9 mouse cellular contexts compared by ENCODE assay signal in genomic region chr10:81302781-81303218, GRCm38 (mm10). TPM values are rescaled to one million over a fixed set of nuclear protein-coding genes. Genes with fewer than 3 reads are reported as not detected.
DNase-seq lines count a peak whose midpoint lies in the region; ATAC-seq and TF ChIP-seq lines count a peak whose summit lies in the region.
"Had no signal": no experiment of that assay in that cellular context is flagged by ENCODE, and none has a peak within 500 bp of the region (broad histone marks: within the 10 kb centered on the region; RNA-seq: fewer than 3 reads in every experiment).

No protein-coding gene starts in this region.

- H3K36me3 ChIP-seq in hindbrain, embryonic 15.5 days = peaks cover 16% of the 10 kb centered on the region
- peaks cover 15% of the 10 kb centered on the region for H3K36me3 ChIP-seq in hindbrain, embryonic 16.5 days (ENCODE audit: control insufficient read depth, insufficient read depth, low read length)
- peaks cover 23% of the 10 kb centered on the region for H3K36me3 ChIP-seq in forebrain, embryonic 14.5 days (ENCODE audit: control insufficient read depth, insufficient read depth, low read length)

- no peak for DNase-seq in forebrain, embryonic 14.5 days (ENCODE audit: low spot score)
- DNase-seq in left cerebral cortex, postnatal 25 days (ENCODE audit: low spot score in 2 of 2) = peak; percentile 72 to 91
- peak; percentile 71 for DNase-seq in right cerebral cortex, postnatal 25 days
- DNase-seq in adrenal gland, postnatal 4 days (ENCODE audit: low spot score in 2 of 2) = no peak
- DNase-seq in gastrocnemius, postnatal 36 days = no peak

- TF ChIP-seq POLR2A in bone marrow macrophage, adult 2 months (IDR thresholded peaks at IDR 0.05; ENCODE audit: borderline replicate concordance, low read depth, low read length) = no peak

- no peak overlapping the region for H3K4me3 ChIP-seq in hindbrain, embryonic 15.5 days
- no peak overlapping the region for H3K4me3 ChIP-seq in hindbrain, embryonic 16.5 days (ENCODE audit: low read length)
- 0 out of 2 replicates have a peak overlapping the region, but pooled peaks have one; percentile 4 for H3K4me3 ChIP-seq in bone marrow macrophage, adult 2 months (ENCODE audit: insufficient read depth, low read length)
- H3K4me3 ChIP-seq in forebrain, embryonic 14.5 days (ENCODE audit: low read depth, low read length) = no peak overlapping the region

- no peaks in the 10 kb centered on the region for H3K9me3 ChIP-seq in hindbrain, embryonic 15.5 days
- H3K9me3 ChIP-seq in hindbrain, embryonic 16.5 days (ENCODE audit: control insufficient read depth, low read length) = no peaks in the 10 kb centered on the region
- H3K9me3 ChIP-seq in forebrain, embryonic 14.5 days (replicated peaks; ENCODE audit: control insufficient read depth, low read length) = no peaks in the 10 kb centered on the region

- no peak overlapping the region for H3K9ac ChIP-seq in hindbrain, embryonic 15.5 days
- no peak overlapping the region for H3K9ac ChIP-seq in hindbrain, embryonic 16.5 days (ENCODE audit: low read depth, low read length)
- H3K9ac ChIP-seq in forebrain, embryonic 14.5 days (ENCODE audit: low read length) = peak overlapping the region; percentile 32; the same call in 1 of the 2 replicates

- H3K4me2 ChIP-seq in hindbrain, embryonic 15.5 days = 0 out of 2 replicates have a peak overlapping the region, but pooled peaks have one; percentile 3
- no peak overlapping the region for H3K4me2 ChIP-seq in hindbrain, embryonic 16.5 days (ENCODE audit: low read length)
- no peak overlapping the region for H3K4me2 ChIP-seq in forebrain, embryonic 14.5 days (ENCODE audit: low read length)

- no peak for ATAC-seq in hindbrain, embryonic 15.5 days (ENCODE audit: low FRiP score, low read depth)
- ATAC-seq in hindbrain, embryonic 16.5 days = no peak
- ATAC-seq in forebrain, embryonic 14.5 days = no peak
- ATAC-seq: Patski had no signal

- peaks cover 25% of the 10 kb centered on the region for H3K4me1 ChIP-seq in hindbrain, embryonic 15.5 days (replicated peaks)
- peaks cover 23% of the 10 kb centered on the region for H3K4me1 ChIP-seq in hindbrain, embryonic 16.5 days (ENCODE audit: control insufficient read depth, insufficient read depth, low read depth, low read length)
- H3K4me1 ChIP-seq in bone marrow macrophage, adult 2 months (ENCODE audit: control insufficient read depth, insufficient read depth, low read length) = peaks cover 61% of the 10 kb centered on the region
- no peaks in the 10 kb centered on the region for H3K4me1 ChIP-seq in forebrain, embryonic 14.5 days (ENCODE audit: control insufficient read depth, insufficient read depth, low read length)

- H3K27me3 ChIP-seq in hindbrain, embryonic 15.5 days = no peaks in the 10 kb centered on the region
- no peaks in the 10 kb centered on the region for H3K27me3 ChIP-seq in hindbrain, embryonic 16.5 days (replicated peaks; ENCODE audit: control insufficient read depth, insufficient read depth, low read length)
- no peaks in the 10 kb centered on the region for H3K27me3 ChIP-seq in forebrain, embryonic 14.5 days (replicated peaks; ENCODE audit: control insufficient read depth, insufficient read depth, low read length)
- H3K27me3 ChIP-seq: Patski had no signal

- no peak for TF ChIP-seq CTCF in bone marrow macrophage, adult 2 months (IDR thresholded peaks at IDR 0.05; ENCODE audit: low read depth, low read length)

- no peak overlapping the region for H3K27ac ChIP-seq in hindbrain, embryonic 15.5 days (replicated peaks)
- no peak overlapping the region for H3K27ac ChIP-seq in hindbrain, embryonic 16.5 days (ENCODE audit: low read depth, low read length)
- H3K27ac ChIP-seq in bone marrow macrophage, adult 2 months (ENCODE audit: insufficient read depth, low read depth, low read length) = peak overlapping the region; percentile 24; the same call in 1 of the 2 replicates
- H3K27ac ChIP-seq in forebrain, embryonic 14.5 days (ENCODE audit: low read depth, low read length) = no peak overlapping the region

- WGBS in hindbrain, embryonic 15.5 days = 74% methylated on average over 14 of the region's 14 CpGs
- 74% methylated on average over 14 of the region's 14 CpGs for WGBS in hindbrain, embryonic 16.5 days
- WGBS in forebrain, embryonic 14.5 days = 64% methylated on average over 14 of the region's 14 CpGs

- intact Hi-C loops in left cerebral cortex, postnatal 25 days (cut with DNase I) = no loop called here
- intact Hi-C loops in gastrocnemius, postnatal 36 days (cut with DNase I) = no loop called here

RNA-seq across cellular contexts. Expression of gene Pip5k1c, which starts 10.0 kb away (rescaled TPM):
- 130 and 151 TPM in 2 replicates for polyA plus RNA-seq in hindbrain, embryonic 15.5 days (2015; fragmentation: Nextera tagmentation; extraction: Ambion mirVana)
- 128 and 144 TPM in 2 replicates for polyA plus RNA-seq in hindbrain, embryonic 16.5 days (2015; fragmentation: Nextera tagmentation; extraction: Ambion mirVana)
- 90.9 and 106 TPM in 2 replicates for polyA plus RNA-seq in bone marrow macrophage, adult 2 months (2012; ENCODE audit: insufficient read depth, insufficient read length, missing spikeins)
- 76.4 and 114 TPM in 2 replicates for polyA plus RNA-seq in forebrain, embryonic 14.5 days (2014; fragmentation: Nextera tagmentation; extraction: Ambion mirVana)
- 100 to 1,000 TPM; 402 to 420 TPM for total RNA-seq in left cerebral cortex, postnatal 25 days (2021)
- 10 to 100 TPM; 65.2 to 71.1 TPM for total RNA-seq in adrenal gland, postnatal 4 days (2021)
- total RNA-seq in gastrocnemius, postnatal 36 days (2021) = 10 to 100 TPM; 21.4 to 23.2 TPM

RNA-seq across cellular contexts. Expression of gene Tjp3, which starts 11.4 kb away (rescaled TPM):
- 5.9 and 6.2 TPM in 2 replicates for polyA plus RNA-seq in hindbrain, embryonic 15.5 days (2015; fragmentation: Nextera tagmentation; extraction: Ambion mirVana)
- polyA plus RNA-seq in hindbrain, embryonic 16.5 days (2015; fragmentation: Nextera tagmentation; extraction: Ambion mirVana) = 5.3 and 6.4 TPM in 2 replicates
- polyA plus RNA-seq in bone marrow macrophage, adult 2 months (2012; ENCODE audit: insufficient read depth, insufficient read length, missing spikeins) = 9.2 and 9.8 TPM in 2 replicates
- polyA plus RNA-seq in forebrain, embryonic 14.5 days (2014; fragmentation: Nextera tagmentation; extraction: Ambion mirVana) = 4.8 and 7.0 TPM in 2 replicates
- total RNA-seq in left cerebral cortex, postnatal 25 days (2021) = under 1 TPM; 0.23 to 0.30 TPM
- total RNA-seq in adrenal gland, postnatal 4 days (2021) = 1 to 10 TPM; 1.8 to 3.1 TPM
- total RNA-seq in gastrocnemius, postnatal 36 days (2021) = not detected

RNA-seq across cellular contexts. Expression of gene Cactin, which starts 18.1 kb away (rescaled TPM):
- 33.8 and 35.1 TPM in 2 replicates for polyA plus RNA-seq in hindbrain, embryonic 15.5 days (2015; fragmentation: Nextera tagmentation; extraction: Ambion mirVana)
- 26.3 and 30.6 TPM in 2 replicates for polyA plus RNA-seq in hindbrain, embryonic 16.5 days (2015; fragmentation: Nextera tagmentation; extraction: Ambion mirVana)
- 18.1 and 18.2 TPM in 2 replicates for polyA plus RNA-seq in bone marrow macrophage, adult 2 months (2012; ENCODE audit: insufficient read depth, insufficient read length, missing spikeins)
- 16.8 and 22.2 TPM in 2 replicates for polyA plus RNA-seq in forebrain, embryonic 14.5 days (2014; fragmentation: Nextera tagmentation; extraction: Ambion mirVana)
- 10 to 100 TPM; 27.8 to 28.4 TPM for total RNA-seq in left cerebral cortex, postnatal 25 days (2021)
- 10 to 100 TPM; 43.8 to 44.4 TPM for total RNA-seq in adrenal gland, postnatal 4 days (2021)
- total RNA-seq in gastrocnemius, postnatal 36 days (2021) = 10 to 100 TPM in 1 of 2 experiments, 1 to 10 TPM in 1; 7.6 to 10.2 TPM

RNA-seq across cellular contexts. Expression of gene Tbxa2r, which starts 25.7 kb away (rescaled TPM):
- polyA plus RNA-seq in hindbrain, embryonic 15.5 days (2015; fragmentation: Nextera tagmentation; extraction: Ambion mirVana) = 4.7 and 5.2 TPM in 2 replicates
- polyA plus RNA-seq in hindbrain, embryonic 16.5 days (2015; fragmentation: Nextera tagmentation; extraction: Ambion mirVana) = 5.4 and 6.3 TPM in 2 replicates
- polyA plus RNA-seq in bone marrow macrophage, adult 2 months (2012; ENCODE audit: insufficient read depth, insufficient read length, missing spikeins) = not detected in 2 replicates
- polyA plus RNA-seq in forebrain, embryonic 14.5 days (2014; fragmentation: Nextera tagmentation; extraction: Ambion mirVana) = 2.9 and 4.1 TPM in 2 replicates
- 1 to 10 TPM; 1.2 to 1.4 TPM for total RNA-seq in left cerebral cortex, postnatal 25 days (2021)
- total RNA-seq in adrenal gland, postnatal 4 days (2021) = 10 to 100 TPM; 27.3 to 30.6 TPM
- under 1 TPM; 0.87 to 0.99 TPM for total RNA-seq in gastrocnemius, postnatal 36 days (2021)
- polyA plus RNA-seq: Patski had no signal

RNA-seq across cellular contexts. Expression of gene Apba3, which starts 36.0 kb away (rescaled TPM):
- polyA plus RNA-seq in hindbrain, embryonic 15.5 days (2015; fragmentation: Nextera tagmentation; extraction: Ambion mirVana) = 38.3 and 38.6 TPM in 2 replicates
- 39.2 and 41.8 TPM in 2 replicates for polyA plus RNA-seq in hindbrain, embryonic 16.5 days (2015; fragmentation: Nextera tagmentation; extraction: Ambion mirVana)
- 34.3 and 36.1 TPM in 2 replicates for polyA plus RNA-seq in bone marrow macrophage, adult 2 months (2012; ENCODE audit: insufficient read depth, insufficient read length, missing spikeins)
- 30.5 and 36.8 TPM in 2 replicates for polyA plus RNA-seq in forebrain, embryonic 14.5 days (2014; fragmentation: Nextera tagmentation; extraction: Ambion mirVana)
- total RNA-seq in left cerebral cortex, postnatal 25 days (2021) = 10 to 100 TPM; 38.6 to 40.0 TPM
- 10 to 100 TPM; 47.8 to 49.5 TPM for total RNA-seq in adrenal gland, postnatal 4 days (2021)
- total RNA-seq in gastrocnemius, postnatal 36 days (2021) = 100 to 1,000 TPM in 1 of 2 experiments, 10 to 100 TPM in 1; 98.5 to 102 TPM

Comparison
In these comparisons a context has a peak if more than half of its experiments do, and no peak if none do; other contexts are left out.
1. DNase-seq: peak in left cerebral cortex, postnatal 25 days (2 of 2) and right cerebral cortex, postnatal 25 days (single experiment); none in forebrain, embryonic 14.5 days (single experiment), adrenal gland, postnatal 4 days (0 of 2) and gastrocnemius, postnatal 36 days (0 of 2).